Mouse (Mus musculus) hindbrain, embryonic 12.5 days (tissue): Measurements from ENCODE around the gene Rnase1. TPM values are rescaled to one million over a fixed set of nuclear protein-coding genes. Genes with fewer than 3 reads are reported as not detected.
"Not testable (repeated sequence)": the region's sequence is repeated elsewhere in the genome, so short reads cannot be mapped to it uniquely, and the experiment has no call there.

ENCODE experiments used
- ATAC-seq: fragments of 200-750 bp; cut with Nextera tagmentation; 2 replicates; pipeline ENCODE4 v1.8.0; 2017; ENCODE audit warnings: moderate TSS enrichment; ENCODE audit not compliant: low FRiP score
- H3K27ac ChIP-seq: fragments of 300-500 bp; sonication (generic); 2 replicates; pipeline ENCODE4 v1.5.1; 2016; ENCODE audit warnings: mild to moderate bottlenecking
- H3K27me3 ChIP-seq: fragments of 300-500 bp; sonication (generic); 2 replicates; pipeline ENCODE4 v1.6.1; 2016; ENCODE audit warnings: mild to moderate bottlenecking
- H3K36me3 ChIP-seq: fragments of 300-500 bp; sonication (generic); 2 replicates; pipeline ENCODE4 v1.6.1; 2016; ENCODE audit warnings: mild to moderate bottlenecking
- H3K4me1 ChIP-seq: fragments of 300-500 bp; sonication (generic); 2 replicates; pipeline ENCODE4 v1.6.1; 2016
- H3K4me2 ChIP-seq: fragments of 300-500 bp; sonication (generic); replicated peaks from 2 replicates; pipeline ENCODE4 v1.6.1; 2016; ENCODE audit warnings: mild to moderate bottlenecking
- H3K4me3 ChIP-seq: fragments of 300-500 bp; sonication (generic); 2 replicates; pipeline ENCODE4 v1.5.1; 2016; ENCODE audit warnings: mild to moderate bottlenecking
- H3K9ac ChIP-seq: fragments of 300-500 bp; sonication (generic); 2 replicates; pipeline ENCODE4 v1.6.1; 2016; ENCODE audit warnings: mild to moderate bottlenecking, moderate library complexity
- H3K9me3 ChIP-seq: fragments of 300-500 bp; sonication (generic); replicated peaks from 2 replicates; pipeline ENCODE4 v1.6.1; 2016; ENCODE audit warnings: mild to moderate bottlenecking
- WGBS: fragments of 180-500 bp; shearing (Covaris S2); methylation state at CpG from one replicate; pipeline ENCODE4 v1.1.7; 2016; 5-methylcytosine and 5-hydroxymethylcytosine counted together
- polyA plus RNA-seq: library from polyadenylated mRNA; unstranded; fragments of >200 nt; fragmentation: Nextera tagmentation; extraction: Ambion mirVana; gene quantifications from 2 replicates; pipeline ENCODE4 v1.2.1, GENCODE M21; 2016

Gene Rnase1
- 0.72 TPM in 1 of 2 replicates, not detected in the other for polyA plus RNA-seq

GRCm38 (mm10) chr14:51146685-51147084, at the start of gene Rnase1:
Gene Rnase1, minus strand, starts transcription at chr14:51146785.
- WGBS = 32% methylated on average over 2 of the region's 2 CpGs
- Histone ChIP-seq H3K36me3 (no peaks in the 10 kb centered on the region), H3K27ac (no peak within 1 kb of the TSS), H3K4me2 (no peak within 1 kb of the TSS), H3K9me3 (no peaks in the 10 kb centered on the region), H3K4me3 (no peak within 1 kb of the TSS), H3K27me3 (no peaks in the 10 kb centered on the region), H3K4me1 (0 out of 2 replicates have a peak, but pooled peaks cover 3% of the 10 kb centered on the region), H3K9ac (no peak within 1 kb of the TSS)
- no peak for ATAC-seq

GRCm38 (mm10) chr14:51195681-51196080, 49.1 kb upstream of the Rnase1 start:
- no peaks in the 10 kb centered on the region for H3K36me3 ChIP-seq
- ATAC-seq = no peak
- no peak overlapping the region for H3K27ac ChIP-seq
- no peaks in the 10 kb centered on the region for H3K4me1 ChIP-seq
- H3K9ac ChIP-seq = no peak overlapping the region
- no peak overlapping the region for H3K4me3 ChIP-seq
- no peaks in the 10 kb centered on the region for H3K9me3 ChIP-seq
- no peaks in the 10 kb centered on the region for H3K27me3 ChIP-seq
- H3K4me2 ChIP-seq = no peak overlapping the region
- WGBS = 95% methylated on average over 4 of the region's 4 CpGs

GRCm38 (mm10) chr14:51181051-51181450, 34.5 kb upstream of the Rnase1 start:
- not testable (repeated sequence) for H3K36me3 ChIP-seq, H3K27me3 ChIP-seq, H3K27ac ChIP-seq, H3K4me3 ChIP-seq, H3K4me2 ChIP-seq, H3K9ac ChIP-seq, H3K4me1 ChIP-seq, ATAC-seq, H3K9me3 ChIP-seq
- 83% methylated on average over 2 of the region's 2 CpGs for WGBS

- Histone ChIP-seq H3K36me3 (no peaks in the 10 kb centered on the region), H3K27me3 (no peaks in the 10 kb centered on the region), H3K9me3 (no peaks in the 10 kb centered on the region), H3K9ac (no peak overlapping the region), H3K27ac (no peak overlapping the region), H3K4me2 (no peak overlapping the region), H3K4me3 (no peak overlapping the region), H3K4me1 (no peaks in the 10 kb centered on the region)
- WGBS = 67% methylated on average over 4 of the region's 4 CpGs
- ATAC-seq = no peak
These were observed 27.3 kb upstream of the Rnase1 start for GRCm38 (mm10) chr14:51173843-51174242.

GRCm38 (mm10) chr14:51172947-51173346, 26.4 kb upstream of the Rnase1 start:
- H3K4me3 ChIP-seq, H3K27me3 ChIP-seq, H3K27ac ChIP-seq, ATAC-seq, H3K9me3 ChIP-seq, H3K36me3 ChIP-seq, H3K4me2 ChIP-seq, H3K4me1 ChIP-seq, H3K9ac ChIP-seq: not testable (repeated sequence)
- WGBS = 52% methylated on average over 4 of the region's 4 CpGs

- 39% methylated on average over 9 of the region's 9 CpGs for WGBS
- not testable (repeated sequence) for ATAC-seq, H3K4me2 ChIP-seq, H3K36me3 ChIP-seq, H3K27me3 ChIP-seq, H3K4me3 ChIP-seq, H3K4me1 ChIP-seq, H3K9ac ChIP-seq, H3K9me3 ChIP-seq, H3K27ac ChIP-seq
These were observed 25.7 kb upstream of the Rnase1 start for GRCm38 (mm10) chr14:51172095-51172865.

- H3K4me1 ChIP-seq = no peaks in the 10 kb centered on the region
- H3K9me3 ChIP-seq = no peaks in the 10 kb centered on the region
- no peak for ATAC-seq
- H3K36me3 ChIP-seq = no peaks in the 10 kb centered on the region
- H3K27ac ChIP-seq = no peak overlapping the region
- no peak overlapping the region for H3K9ac ChIP-seq
- no peaks in the 10 kb centered on the region for H3K27me3 ChIP-seq
- no peak overlapping the region for H3K4me3 ChIP-seq
- H3K4me2 ChIP-seq = no peak overlapping the region
These were observed 19.5 kb upstream of the Rnase1 start for GRCm38 (mm10) chr14:51166068-51166467.

- Histone ChIP-seq H3K4me3 (no peak overlapping the region), H3K9me3 (no peaks in the 10 kb centered on the region), H3K4me1 (no peaks in the 10 kb centered on the region), H3K27me3 (no peaks in the 10 kb centered on the region), H3K36me3 (no peaks in the 10 kb centered on the region), H3K4me2 (no peak overlapping the region), H3K27ac (no peak overlapping the region), H3K9ac (no peak overlapping the region)
- no peak for ATAC-seq
- WGBS = 94% methylated on average over 1 of the region's 1 CpGs
These were observed 18.9 kb upstream of the Rnase1 start for GRCm38 (mm10) chr14:51165435-51165834.

GRCm38 (mm10) chr14:51163323-51163722, 16.7 kb upstream of the Rnase1 start:
- H3K27me3 ChIP-seq, H3K9me3 ChIP-seq, H3K27ac ChIP-seq, H3K36me3 ChIP-seq, H3K4me1 ChIP-seq, H3K4me2 ChIP-seq, H3K4me3 ChIP-seq, H3K9ac ChIP-seq, ATAC-seq: not testable (repeated sequence)
- WGBS = 93% methylated on average over 6 of the region's 6 CpGs

GRCm38 (mm10) chr14:51161976-51162375, 15.4 kb upstream of the Rnase1 start, which contains the start of gene Rnase2b:
Gene Rnase2b, plus strand, starts transcription at chr14:51162260.
- not testable (repeated sequence) for ATAC-seq, H3K27me3 ChIP-seq

GRCm38 (mm10) chr14:51157072-51157471, 10.5 kb upstream of the Rnase1 start:
- WGBS = 91% methylated on average over 1 of the region's 1 CpGs
- Histone ChIP-seq H3K9me3 (no peaks in the 10 kb centered on the region), H3K4me1 (no peaks in the 10 kb centered on the region), H3K4me2 (no peak overlapping the region), H3K4me3 (no peak overlapping the region), H3K27ac (no peak overlapping the region), H3K9ac (no peak overlapping the region), H3K27me3 (no peaks in the 10 kb centered on the region), H3K36me3 (no peaks in the 10 kb centered on the region)
- no peak for ATAC-seq

More at GRCm38 (mm10) chr14:51161976-51162375, 15.4 kb upstream of the Rnase1 start, which contains the start of gene Rnase2b:
- not testable (repeated sequence) for H3K4me3 ChIP-seq, H3K4me2 ChIP-seq, H3K9ac ChIP-seq, H3K27ac ChIP-seq, H3K36me3 ChIP-seq, H3K4me1 ChIP-seq, H3K9me3 ChIP-seq
- WGBS = 96% methylated on average over 3 of the region's 3 CpGs

- Histone ChIP-seq H3K4me1 (no peaks in the 10 kb centered on the region), H3K9me3 (no peaks in the 10 kb centered on the region), H3K27ac (no peak overlapping the region), H3K4me3 (no peak overlapping the region), H3K27me3 (no peaks in the 10 kb centered on the region), H3K4me2 (no peak overlapping the region), H3K9ac (no peak overlapping the region), H3K36me3 (no peaks in the 10 kb centered on the region)
- ATAC-seq = no peak
- 76% methylated on average over 4 of the region's 4 CpGs for WGBS
These were observed 10.1 kb upstream of the Rnase1 start for GRCm38 (mm10) chr14:51156736-51157068.

- no peak for ATAC-seq
- WGBS = 84% methylated on average over 5 of the region's 5 CpGs
- H3K4me2 ChIP-seq = no peak overlapping the region
- H3K4me3 ChIP-seq = no peak overlapping the region
- no peaks in the 10 kb centered on the region for H3K4me1 ChIP-seq
- no peaks in the 10 kb centered on the region for H3K27me3 ChIP-seq
- no peaks in the 10 kb centered on the region for H3K9me3 ChIP-seq
- H3K9ac ChIP-seq = no peak overlapping the region
- H3K27ac ChIP-seq = no peak overlapping the region
- H3K36me3 ChIP-seq = no peaks in the 10 kb centered on the region
These were observed 9.6 kb upstream of the Rnase1 start for GRCm38 (mm10) chr14:51156056-51156735.
